Mouse (Mus musculus) limb, embryonic 13.5 days (tissue): ENCODE measurements around the gene Ccl6. TPM values are rescaled to one million over a fixed set of nuclear protein-coding genes. Genes with fewer than 3 reads are reported as not detected.

ENCODE experiments used
- ATAC-seq: fragments of 200-750 bp; cut with Nextera tagmentation; 2 replicates; pipeline ENCODE4 v1.8.0; 2017; ENCODE audit warnings: low read depth, moderate number of reproducible peaks, moderate TSS enrichment; ENCODE audit not compliant: low FRiP score
- H3K27ac ChIP-seq: fragments of 300-500 bp; sonication (generic); 2 replicates; pipeline ENCODE4 v1.5.1; 2015; ENCODE audit warnings: inconsistent platforms, mild to moderate bottlenecking, moderate library complexity
- H3K27me3 ChIP-seq: fragments of 300-500 bp; sonication (generic); 2 replicates; pipeline ENCODE4 v1.6.1; 2015; ENCODE audit warnings: mild to moderate bottlenecking, inconsistent platforms
- H3K36me3 ChIP-seq: fragments of 300-500 bp; sonication (generic); 2 replicates; pipeline ENCODE4 v1.6.1; 2015; ENCODE audit warnings: inconsistent platforms, mild to moderate bottlenecking, moderate library complexity
- H3K4me1 ChIP-seq: fragments of 300-500 bp; sonication (generic); 2 replicates; pipeline ENCODE4 v1.6.1; 2015; ENCODE audit warnings: inconsistent platforms
- H3K4me2 ChIP-seq: fragments of 300-500 bp; sonication (generic); replicated peaks from 2 replicates; pipeline ENCODE4 v1.6.1; 2015; ENCODE audit warnings: inconsistent platforms, mild to moderate bottlenecking, moderate library complexity
- H3K4me3 ChIP-seq: fragments of 300-500 bp; sonication (generic); 2 replicates; pipeline ENCODE4 v1.5.1; 2015; ENCODE audit warnings: moderate library complexity, mild to moderate bottlenecking, inconsistent platforms
- H3K9ac ChIP-seq: fragments of 300-500 bp; sonication (generic); 2 replicates; pipeline ENCODE4 v1.6.1; 2015; ENCODE audit warnings: mild to moderate bottlenecking, inconsistent platforms
- H3K9me3 ChIP-seq: fragments of 300-500 bp; sonication (generic); 2 replicates; pipeline ENCODE4 v1.6.1; 2016; ENCODE audit warnings: inconsistent platforms
- WGBS: fragments of 180-500 bp; shearing (Covaris S2); methylation state at CpG from one replicate; pipeline ENCODE4 v1.1.7; 2015; 5-methylcytosine and 5-hydroxymethylcytosine counted together
- polyA plus RNA-seq: library from polyadenylated mRNA; unstranded; fragments of >200 nt; fragmentation: Nextera tagmentation; extraction: Ambion mirVana; gene quantifications from 2 replicates; pipeline ENCODE4 v1.2.1, GENCODE M21; 2015

Ccl6 gene
- polyA plus RNA-seq, 1 experiment from 2014 or later: 2.0 TPM

DNA sequence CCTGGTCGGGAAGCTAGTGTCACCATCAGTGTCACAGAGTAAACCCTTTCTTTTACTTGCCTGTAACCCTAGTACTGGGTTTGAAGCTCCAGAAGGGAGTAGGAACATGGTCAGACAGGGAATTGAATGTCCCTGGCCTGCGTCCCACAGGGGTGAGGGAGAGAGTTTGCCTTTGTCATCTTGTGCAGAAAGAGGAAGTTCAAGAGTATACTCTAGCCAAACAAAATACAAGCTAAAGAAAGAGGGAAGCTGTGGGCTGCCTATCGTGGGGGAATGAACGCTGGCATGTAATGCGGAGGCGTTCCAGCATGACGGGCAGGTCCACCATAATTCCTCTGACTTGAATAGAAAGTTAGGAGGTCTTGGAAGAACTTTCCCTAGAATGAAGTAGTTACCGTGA is 20.7 kb downstream of the Ccl6 start:
- Histone ChIP-seq H3K9me3 (no peaks in the 10 kb centered on the region), H3K4me3 (no peak overlapping the region), H3K9ac (no peak overlapping the region), H3K4me1 (no peaks in the 10 kb centered on the region), H3K27ac (no peak overlapping the region), H3K36me3 (no peaks in the 10 kb centered on the region), H3K4me2 (no peak overlapping the region), H3K27me3 (no peaks in the 10 kb centered on the region)
- 92% methylated on average over 8 of the region's 8 CpGs for WGBS
- ATAC-seq: no peak

DNA sequence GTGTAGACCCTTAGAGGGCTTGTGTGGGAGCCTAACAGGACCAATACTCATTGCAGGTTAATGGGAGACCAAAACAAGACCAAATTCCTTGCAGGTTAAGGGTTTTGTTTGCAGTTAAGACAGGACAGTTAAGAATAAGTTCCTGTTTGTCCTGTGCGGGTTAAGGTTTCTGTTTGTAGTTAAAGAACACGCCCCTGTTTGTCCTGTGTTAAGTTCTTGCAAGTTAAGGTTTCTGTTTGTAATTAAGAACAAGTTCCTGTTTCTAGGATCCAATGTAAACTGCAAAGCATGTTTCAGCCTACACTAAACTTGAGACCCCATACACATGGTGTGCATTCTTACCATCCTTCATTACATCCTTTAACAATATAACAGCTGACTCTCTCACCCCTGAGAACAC is 22.7 kb downstream of the Ccl6 start:
- no peaks in the 10 kb centered on the region for H3K36me3 ChIP-seq
- no peaks in the 10 kb centered on the region for H3K9me3 ChIP-seq
- no peak for ATAC-seq
- no peak overlapping the region for H3K4me2 ChIP-seq
- H3K4me3 ChIP-seq: no peak overlapping the region
- WGBS: 46% methylated on average over 2 of the region's 2 CpGs
- no peaks in the 10 kb centered on the region for H3K4me1 ChIP-seq
- no peak overlapping the region for H3K27ac ChIP-seq
- no peak overlapping the region for H3K9ac ChIP-seq
- H3K27me3 ChIP-seq: no peaks in the 10 kb centered on the region

DNA sequence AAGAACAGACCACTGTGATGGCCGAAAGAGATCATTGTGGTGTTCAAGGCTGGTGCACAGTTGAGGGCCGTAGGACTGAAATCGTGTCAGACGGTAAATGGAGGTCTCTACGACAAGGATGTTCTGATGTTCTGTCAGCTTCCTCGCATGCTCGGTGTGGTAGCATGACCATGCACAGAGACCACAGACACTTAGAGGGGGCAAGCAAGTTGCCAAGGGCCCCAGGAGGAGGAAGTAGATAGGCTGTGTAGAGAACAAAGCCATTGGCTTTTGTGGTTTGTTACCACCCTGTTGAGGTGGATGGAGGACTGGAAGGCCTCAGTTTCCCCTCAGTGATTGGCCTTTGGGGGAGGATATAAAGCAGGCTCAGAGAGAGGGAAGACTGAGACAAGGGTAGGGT is 23.6 kb downstream of the Ccl6 start:
- Histone ChIP-seq H3K4me2 (no peak overlapping the region), H3K36me3 (no peaks in the 10 kb centered on the region), H3K4me3 (no peak overlapping the region), H3K9me3 (no peaks in the 10 kb centered on the region), H3K27me3 (no peaks in the 10 kb centered on the region), H3K9ac (no peak overlapping the region), H3K4me1 (no peaks in the 10 kb centered on the region), H3K27ac (no peak overlapping the region)
- 92% methylated on average over 7 of the region's 7 CpGs for WGBS
- ATAC-seq: no peak

DNA sequence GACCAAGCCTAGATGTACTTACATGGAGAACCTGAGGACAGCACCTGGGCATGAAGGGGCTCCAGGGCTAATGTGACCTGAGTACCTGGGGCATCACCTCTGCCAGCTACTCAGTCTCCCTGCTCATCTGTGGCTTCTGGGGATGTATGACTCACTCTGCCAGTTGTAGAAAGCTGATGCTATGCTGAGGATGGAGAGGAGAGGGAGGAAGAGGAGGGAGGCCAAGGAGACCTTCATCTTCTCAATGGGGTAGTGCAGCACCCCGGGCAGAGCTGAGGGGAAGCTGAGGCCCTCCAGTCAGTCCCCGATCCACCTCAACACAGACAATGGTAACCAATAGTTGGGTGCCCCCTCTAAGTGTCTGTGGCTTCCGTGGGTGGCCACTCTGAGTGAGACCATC is 24.1 kb downstream of the Ccl6 start:
- H3K4me2 ChIP-seq: no peak overlapping the region
- no peak for ATAC-seq
- 87% methylated on average over 3 of the region's 3 CpGs for WGBS

DNA sequence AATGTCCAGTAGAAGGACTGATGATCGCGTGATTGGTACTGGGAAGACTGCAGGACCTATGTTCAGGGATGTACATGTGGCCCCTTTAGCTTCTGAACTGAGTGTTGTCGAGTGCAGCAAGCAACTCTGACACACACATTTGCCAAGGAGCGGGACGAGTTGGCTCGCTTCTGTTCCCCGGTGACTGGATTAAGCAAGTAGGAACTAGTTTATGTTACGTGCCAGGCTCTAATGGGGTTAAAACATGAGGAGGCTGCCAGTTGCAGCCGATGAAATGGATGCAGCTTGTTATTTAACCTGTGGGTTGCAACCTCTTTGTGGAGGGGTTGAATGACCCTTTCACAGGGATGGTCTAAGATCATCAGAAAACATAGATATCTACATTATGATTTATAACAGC is 24.8 kb downstream of the Ccl6 start:
- Histone ChIP-seq H3K9me3 (no peaks in the 10 kb centered on the region), H3K4me3 (no peak overlapping the region), H3K27me3 (no peaks in the 10 kb centered on the region), H3K36me3 (no peaks in the 10 kb centered on the region), H3K4me1 (no peaks in the 10 kb centered on the region), H3K9ac (no peak overlapping the region), H3K27ac (no peak overlapping the region), H3K4me2 (no peak overlapping the region)
- ATAC-seq: no peak
- 82% methylated on average over 9 of the region's 9 CpGs for WGBS

More for the DNA sequence above, 24.1 kb downstream of the Ccl6 start:
- Histone ChIP-seq H3K9ac (no peak overlapping the region), H3K9me3 (no peaks in the 10 kb centered on the region), H3K36me3 (no peaks in the 10 kb centered on the region), H3K27ac (no peak overlapping the region), H3K27me3 (no peaks in the 10 kb centered on the region), H3K4me1 (no peaks in the 10 kb centered on the region), H3K4me3 (no peak overlapping the region)

DNA sequence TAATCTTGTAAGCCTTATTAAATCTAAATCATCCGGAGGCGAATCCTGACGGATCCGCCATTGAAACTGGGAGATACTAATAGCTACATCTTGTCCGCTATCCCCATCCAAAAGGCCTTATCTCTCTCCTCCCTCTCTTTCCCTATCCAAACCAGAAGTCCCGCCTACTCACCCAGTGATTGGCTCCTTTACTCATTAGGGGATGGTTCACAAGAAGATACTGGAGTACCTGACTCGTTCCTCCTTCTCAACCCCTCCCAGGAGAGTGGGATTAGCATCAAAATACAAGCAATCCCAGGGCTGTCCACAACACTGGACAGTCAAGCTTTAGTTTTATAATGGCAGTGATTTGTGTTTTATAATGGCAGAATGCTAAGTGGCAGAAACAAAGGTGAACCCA is 25.6 kb downstream of the Ccl6 start:
- ATAC-seq: no peak
- Histone ChIP-seq H3K27me3 (no peaks in the 10 kb centered on the region), H3K4me3 (no peak overlapping the region), H3K27ac (no peak overlapping the region), H3K9me3 (no peaks in the 10 kb centered on the region), H3K36me3 (no peaks in the 10 kb centered on the region), H3K4me2 (no peak overlapping the region), H3K9ac (no peak overlapping the region), H3K4me1 (no peaks in the 10 kb centered on the region)
- WGBS: 68% methylated on average over 7 of the region's 7 CpGs

DNA sequence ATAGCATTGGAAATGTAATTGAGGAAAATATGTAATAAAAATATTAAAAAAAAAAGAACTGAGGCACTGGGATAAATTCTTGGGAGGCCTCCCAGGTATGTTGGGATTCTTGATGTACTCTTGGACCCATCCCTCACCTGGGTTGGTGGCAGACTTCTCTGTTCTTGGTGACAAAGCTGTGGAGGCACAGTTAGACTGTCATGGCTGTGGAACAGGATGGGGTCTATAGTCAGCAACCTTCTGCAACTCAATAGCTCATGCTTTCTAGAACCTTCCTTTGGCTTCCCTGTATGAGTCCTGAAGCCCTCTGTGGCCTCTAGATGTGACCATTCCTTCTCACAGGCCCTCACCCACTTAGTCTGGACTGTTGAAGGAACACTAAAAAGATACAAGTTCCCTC is 26.3 kb downstream of the Ccl6 start:
- Histone ChIP-seq H3K36me3 (no peaks in the 10 kb centered on the region), H3K4me1 (no peaks in the 10 kb centered on the region), H3K27me3 (no peaks in the 10 kb centered on the region), H3K27ac (no peak overlapping the region), H3K4me2 (no peak overlapping the region), H3K4me3 (no peak overlapping the region), H3K9ac (no peak overlapping the region), H3K9me3 (no peaks in the 10 kb centered on the region)
- no peak for ATAC-seq

DNA sequence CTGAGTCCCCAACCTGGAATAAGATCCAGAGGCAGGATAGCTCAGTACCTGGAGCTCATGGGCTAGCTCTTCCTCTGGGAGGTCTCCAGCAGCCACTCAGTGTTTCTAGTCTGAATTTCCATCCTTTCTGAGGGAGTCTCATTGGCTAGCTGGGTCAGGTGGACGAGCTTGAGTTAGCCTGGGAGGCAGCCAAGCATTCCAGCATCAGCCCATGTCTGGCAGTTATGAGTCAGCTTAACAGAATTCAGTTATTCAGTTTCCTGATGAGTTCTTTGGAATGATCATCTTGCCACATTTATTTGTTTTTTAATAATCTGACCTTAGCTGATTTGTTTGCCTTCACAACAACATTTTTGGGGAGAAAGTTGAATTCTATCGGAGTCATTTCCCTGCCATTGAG is 29.1 kb downstream of the Ccl6 start:
- WGBS: 75% methylated on average over 2 of the region's 2 CpGs
- no peaks in the 10 kb centered on the region for H3K4me1 ChIP-seq
- H3K9me3 ChIP-seq: no peaks in the 10 kb centered on the region
- H3K27me3 ChIP-seq: no peaks in the 10 kb centered on the region
- ATAC-seq: no peak
- H3K4me2 ChIP-seq: no peak overlapping the region
- H3K4me3 ChIP-seq: no peak overlapping the region
- H3K36me3 ChIP-seq: no peaks in the 10 kb centered on the region
- no peak overlapping the region for H3K9ac ChIP-seq
- H3K27ac ChIP-seq: no peak overlapping the region

DNA sequence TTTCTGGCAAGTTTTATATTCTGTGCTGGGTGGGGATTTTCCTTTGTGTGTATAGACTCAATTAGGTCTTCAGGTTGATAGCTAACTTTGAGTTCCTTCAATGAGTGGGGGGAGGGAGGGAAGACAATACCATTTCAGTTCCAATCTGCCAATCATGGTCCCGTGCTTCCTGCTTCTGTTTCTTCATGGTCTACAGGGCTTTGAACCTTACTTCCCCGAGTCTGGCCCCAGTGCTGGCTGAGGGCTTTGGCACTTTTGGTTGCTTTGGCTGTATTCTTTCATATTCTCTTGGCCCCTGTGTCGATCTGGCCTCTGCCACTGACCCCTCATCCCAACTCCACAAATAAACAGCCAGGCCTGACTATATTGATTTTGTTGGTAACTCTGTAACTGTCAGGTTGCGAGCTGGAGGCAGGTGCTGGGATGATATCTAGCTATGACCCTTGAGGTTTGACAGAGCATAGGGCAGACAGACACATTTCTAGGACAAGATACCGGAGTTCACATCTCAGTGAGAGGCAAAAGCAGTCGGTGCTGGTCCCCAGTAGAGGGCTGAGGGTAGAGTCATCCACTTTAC is 30.5 kb downstream of the Ccl6 start:
- no peak for ATAC-seq
- Histone ChIP-seq H3K4me2 (no peak overlapping the region), H3K27ac (no peak overlapping the region), H3K4me3 (no peak overlapping the region), H3K36me3 (no peaks in the 10 kb centered on the region), H3K9ac (no peak overlapping the region), H3K9me3 (no peaks in the 10 kb centered on the region), H3K27me3 (no peaks in the 10 kb centered on the region), H3K4me1 (no peaks in the 10 kb centered on the region)
- WGBS: 75% methylated on average over 6 of the region's 6 CpGs

DNA sequence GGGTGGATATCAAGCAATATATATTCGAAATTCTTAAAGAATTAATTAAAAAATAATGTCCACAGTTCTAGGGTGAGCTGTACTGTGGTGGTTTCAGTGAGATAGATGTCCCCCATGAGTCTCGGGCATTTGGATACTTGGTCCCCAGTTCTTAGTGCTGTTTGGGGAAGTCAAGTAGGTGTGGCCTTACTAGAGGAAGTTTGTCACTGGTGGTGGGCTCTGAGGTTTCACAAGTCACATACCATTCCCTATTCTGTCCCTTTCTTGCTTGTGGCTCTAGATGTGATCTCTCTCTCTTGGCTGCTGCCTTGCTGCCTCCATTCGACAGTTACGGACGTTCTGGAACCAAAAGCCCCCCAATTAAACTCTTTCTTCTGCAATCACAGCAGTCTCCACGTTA is 32.5 kb downstream of the Ccl6 start:
- Histone ChIP-seq H3K27me3 (no peaks in the 10 kb centered on the region), H3K4me2 (no peak overlapping the region)

DNA sequence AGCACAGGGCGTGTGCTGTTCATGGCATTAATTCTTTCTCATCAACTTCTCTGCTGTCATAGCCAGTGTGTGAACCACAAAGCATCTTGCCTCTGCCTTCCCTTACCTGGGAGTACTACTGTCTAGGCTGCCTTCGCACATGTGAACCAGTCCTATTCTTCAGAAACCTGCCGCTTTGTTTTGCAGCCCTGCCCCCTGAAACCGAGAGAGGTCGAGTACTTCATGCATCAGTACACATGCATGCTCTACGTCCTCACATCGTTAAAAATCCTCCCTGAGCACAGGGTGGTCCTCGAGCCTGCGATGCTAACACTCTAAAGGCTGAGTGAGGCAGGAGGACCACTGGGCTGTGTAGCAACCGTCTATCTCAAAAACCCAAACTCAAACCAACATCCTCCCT is 35.8 kb downstream of the Ccl6 start:
- H3K4me2 ChIP-seq: no peak overlapping the region
- no peak overlapping the region for H3K9ac ChIP-seq
- no peaks in the 10 kb centered on the region for H3K9me3 ChIP-seq
- 68% methylated on average over 10 of the region's 10 CpGs for WGBS
- H3K36me3 ChIP-seq: no peaks in the 10 kb centered on the region
- no peak for ATAC-seq
- no peaks in the 10 kb centered on the region for H3K27me3 ChIP-seq
- H3K27ac ChIP-seq: no peak overlapping the region
- H3K4me1 ChIP-seq: no peaks in the 10 kb centered on the region
- H3K4me3 ChIP-seq: no peak overlapping the region

More for the DNA sequence above, 32.5 kb downstream of the Ccl6 start:
- Histone ChIP-seq H3K4me1 (no peaks in the 10 kb centered on the region), H3K36me3 (no peaks in the 10 kb centered on the region), H3K4me3 (no peak overlapping the region), H3K27ac (no peak overlapping the region), H3K9ac (no peak overlapping the region), H3K9me3 (no peaks in the 10 kb centered on the region)
- ATAC-seq: no peak
- WGBS: 73% methylated on average over 6 of the region's 6 CpGs

DNA sequence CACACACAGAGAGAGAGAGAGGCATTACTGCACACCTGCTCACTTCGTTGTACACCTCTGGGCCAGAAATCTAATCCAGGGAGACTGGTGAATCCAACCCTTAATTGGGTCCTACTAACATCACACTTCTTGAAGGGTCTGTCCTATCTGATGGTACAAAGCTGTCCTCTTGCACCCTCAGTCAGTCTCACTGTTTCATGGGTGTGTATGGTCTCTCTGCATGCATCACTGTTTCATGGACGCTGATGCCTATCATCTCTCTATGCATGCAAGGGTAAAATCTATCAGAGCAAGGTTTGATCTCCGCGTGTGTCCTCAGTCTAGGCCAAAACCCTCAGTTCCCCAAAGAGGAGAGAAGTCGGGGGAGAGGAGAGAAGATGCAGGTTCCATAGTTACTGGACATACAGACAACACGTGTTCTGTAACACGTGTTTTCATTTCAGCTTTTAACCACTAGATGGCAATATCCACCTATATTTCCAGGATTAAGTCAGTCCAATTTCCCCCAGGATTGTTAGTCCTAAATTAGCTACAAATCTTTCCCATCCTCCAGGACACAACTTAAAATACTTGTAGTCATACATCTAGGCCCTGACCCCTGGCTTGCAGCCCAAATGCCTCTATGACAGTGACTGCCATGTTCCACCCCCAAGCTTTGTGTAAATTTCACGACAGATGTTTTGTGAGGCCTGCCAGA is 36.7 kb downstream of the Ccl6 start:
- peak; percentile 59; the same call in 1 of the 2 replicates for ATAC-seq
- 28% methylated on average over 8 of the region's 8 CpGs for WGBS
- H3K4me1 ChIP-seq: no peaks in the 10 kb centered on the region
- H3K36me3 ChIP-seq: no peaks in the 10 kb centered on the region
- H3K4me3 ChIP-seq: no peak overlapping the region
- H3K27ac ChIP-seq: no peak overlapping the region
- H3K27me3 ChIP-seq: no peaks in the 10 kb centered on the region
- H3K4me2 ChIP-seq: no peak overlapping the region
- no peaks in the 10 kb centered on the region for H3K9me3 ChIP-seq
- H3K9ac ChIP-seq: no peak overlapping the region

DNA sequence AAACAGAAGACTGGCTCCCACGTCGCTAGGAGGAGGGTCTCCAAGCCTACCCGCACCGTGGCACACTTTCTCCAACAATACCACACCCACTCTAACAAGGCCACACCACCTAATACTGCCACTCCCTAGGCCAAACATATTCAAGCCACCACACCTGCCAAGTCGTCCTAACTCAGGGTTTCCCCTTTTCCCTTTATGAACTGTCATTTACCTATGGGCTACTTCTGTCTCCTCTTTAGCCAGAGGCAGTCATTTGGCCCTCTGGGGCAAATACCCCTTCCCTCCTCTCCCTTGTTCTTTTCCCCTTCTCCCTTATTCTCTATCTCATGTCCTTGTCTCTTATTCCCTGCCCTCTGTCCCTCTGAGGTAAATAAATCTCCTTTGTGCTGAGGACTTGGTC is 41.2 kb downstream of the Ccl6 start:
- no peak overlapping the region for H3K9ac ChIP-seq
- H3K9me3 ChIP-seq: no peaks in the 10 kb centered on the region
- H3K4me1 ChIP-seq: no peaks in the 10 kb centered on the region
- H3K27ac ChIP-seq: no peak overlapping the region
- ATAC-seq: no peak
- WGBS: 82% methylated on average over 5 of the region's 5 CpGs
- H3K4me2 ChIP-seq: no peak overlapping the region
- no peak overlapping the region for H3K4me3 ChIP-seq
- no peaks in the 10 kb centered on the region for H3K27me3 ChIP-seq
- H3K36me3 ChIP-seq: no peaks in the 10 kb centered on the region
